Mouse (Mus musculus): Measurements from ENCODE around the gene Ddx10.
A peak's percentile ranks its signal among the peaks of the same experiment; 100 is the strongest.

The Ddx10 gene

DNA sequence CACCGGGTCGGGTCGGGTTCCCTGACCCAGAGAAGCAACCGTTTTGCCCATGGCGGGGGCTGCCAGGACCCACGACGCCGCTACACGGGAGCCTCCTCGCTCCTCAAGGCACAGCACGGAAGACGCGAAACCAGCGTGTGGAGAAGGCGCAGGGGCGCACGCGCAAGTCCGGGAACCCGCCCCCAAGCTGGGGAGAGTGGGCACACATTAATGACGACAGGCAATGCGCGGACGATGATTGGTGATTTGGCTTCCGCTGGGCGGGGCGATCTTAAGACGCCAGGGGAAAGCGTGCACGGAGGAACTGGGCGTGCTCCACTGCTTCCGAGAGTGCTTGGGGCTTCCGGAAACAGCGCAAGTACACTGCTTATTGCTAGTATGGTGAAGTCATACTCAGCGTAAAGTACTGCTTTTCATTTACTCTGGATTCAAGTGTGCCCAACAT lies at the start of gene Ddx10:
Ddx10 (minus strand) TSS at position 101 of the 445 bp plus-strand sequence.
- DNase-seq (ENCODE audit: low read depth), result peak; percentile 98

DNA sequence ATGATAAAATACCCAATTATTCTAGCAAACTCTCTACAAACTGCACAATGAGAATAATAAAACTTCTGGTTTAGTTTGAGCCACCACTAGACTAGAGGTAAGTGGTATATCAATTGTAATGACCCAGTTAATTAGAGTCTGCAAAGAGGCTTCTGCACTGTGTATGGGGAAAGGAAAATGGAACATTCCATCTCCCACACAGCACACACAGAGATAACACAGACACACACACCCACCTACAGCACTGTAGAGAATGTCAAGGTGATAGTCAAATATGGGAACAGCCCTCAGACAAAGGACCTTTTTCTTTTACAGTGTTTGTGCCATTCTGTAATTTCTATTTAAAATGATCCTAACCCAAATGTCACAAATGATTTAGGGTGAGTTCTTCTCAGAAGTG lies 45.0 kb upstream of the Ddx10 start:
- DNase-seq (ENCODE audit: low read depth), result no peak

DNA sequence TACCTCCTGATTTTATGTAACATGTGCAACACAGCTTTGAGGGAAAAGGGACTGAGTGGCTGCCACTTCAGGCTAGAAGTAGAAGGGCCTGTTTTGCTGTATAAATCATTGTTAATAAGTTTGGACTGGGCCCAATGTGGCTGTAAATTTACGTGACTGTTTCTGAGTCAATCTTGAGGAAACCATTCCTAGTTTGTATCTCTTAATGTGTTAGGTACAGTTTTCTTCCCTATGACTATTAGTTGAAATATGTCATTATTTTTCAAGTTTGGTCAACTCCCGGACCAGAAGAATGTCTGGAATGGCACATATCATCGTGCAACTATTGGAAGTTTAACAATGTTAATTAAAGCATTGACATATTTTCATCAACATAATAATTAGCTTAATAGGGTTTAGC lies 42.2 kb upstream of the Ddx10 start:
- peak; percentile 60 for DNase-seq (ENCODE audit: low read depth)

DNA sequence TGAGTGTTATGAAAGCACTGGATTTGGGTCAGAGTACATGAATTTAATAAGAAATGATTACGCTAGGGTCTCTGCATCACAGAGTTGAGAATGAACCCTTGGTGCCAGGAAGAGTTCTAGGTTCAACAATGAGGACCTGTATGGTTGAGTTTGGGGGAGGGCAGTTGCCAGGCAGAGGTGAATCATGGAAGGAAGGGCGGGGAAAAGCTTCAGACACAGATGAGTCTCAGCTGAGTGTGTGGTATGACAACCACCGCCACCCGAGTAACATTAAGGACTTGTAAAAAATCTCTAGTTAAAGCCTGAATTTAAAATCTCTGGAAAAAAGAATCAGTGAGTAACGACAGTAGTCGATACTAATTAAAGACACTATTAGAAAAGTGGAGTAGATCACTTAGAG lies 38.9 kb upstream of the Ddx10 start:
- DNase-seq (ENCODE audit: low read depth), result peak; percentile 64

DNA sequence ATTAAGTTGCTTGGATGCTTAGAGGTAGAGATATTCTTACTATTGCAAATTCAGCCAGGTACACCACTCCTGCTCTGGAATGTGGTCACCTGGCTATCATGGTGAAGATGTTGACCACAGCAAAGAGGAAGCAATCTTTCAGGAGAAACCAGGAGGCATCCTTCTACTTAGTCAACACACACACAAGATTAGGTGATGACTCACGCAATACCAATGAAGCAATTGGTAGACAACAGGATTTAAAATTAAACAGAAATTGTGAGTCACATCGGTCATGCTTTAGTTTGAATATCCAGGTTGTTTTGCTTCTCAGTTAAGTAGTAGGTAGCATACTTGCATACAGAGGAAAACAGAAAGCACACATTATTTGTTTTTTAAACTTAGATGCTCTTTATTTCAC lies 31.1 kb upstream of the Ddx10 start:
- peak; percentile 63 for DNase-seq (ENCODE audit: low read depth)

DNA sequence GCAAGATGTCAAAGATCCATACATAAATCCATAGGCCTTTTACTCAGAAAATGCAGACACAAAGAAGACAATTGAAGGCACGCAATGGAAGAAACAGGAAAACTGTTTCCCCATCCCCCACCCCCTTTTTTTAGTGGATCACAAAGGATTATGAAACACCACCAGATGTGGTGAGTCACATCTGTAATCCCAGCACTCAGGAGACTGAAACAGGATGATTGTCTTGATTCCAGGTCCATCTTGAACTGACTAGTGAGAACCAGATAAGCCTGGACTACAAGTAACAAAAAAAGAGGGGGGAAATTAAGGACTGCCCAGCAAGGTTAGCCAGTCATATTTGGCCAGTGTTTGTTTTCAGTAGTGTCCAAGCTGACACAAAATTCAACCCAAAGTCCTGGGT lies 28.5 kb upstream of the Ddx10 start:
- peak; percentile 44 for DNase-seq (ENCODE audit: low read depth)

DNA sequence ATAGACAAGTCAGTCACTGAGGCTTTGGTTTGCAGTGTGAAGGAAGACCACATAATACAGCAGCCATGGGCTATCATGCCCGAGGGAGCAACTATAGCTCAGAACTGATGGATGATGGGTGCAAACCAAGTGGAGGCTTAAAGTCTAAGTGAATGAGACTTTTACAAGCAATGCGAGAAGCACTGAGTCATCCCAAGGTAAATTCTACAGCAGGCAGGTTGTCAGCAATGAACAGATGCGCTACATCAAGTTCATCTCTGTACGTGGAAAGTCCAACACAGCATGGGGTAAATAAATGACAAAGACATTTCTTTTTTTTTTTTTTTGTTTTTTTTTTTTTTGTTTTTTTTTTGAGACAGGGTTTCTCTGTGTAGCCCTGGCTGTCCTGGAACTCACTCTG lies 24.9 kb upstream of the Ddx10 start:
- DNase-seq (ENCODE audit: low read depth), result no peak

DNA sequence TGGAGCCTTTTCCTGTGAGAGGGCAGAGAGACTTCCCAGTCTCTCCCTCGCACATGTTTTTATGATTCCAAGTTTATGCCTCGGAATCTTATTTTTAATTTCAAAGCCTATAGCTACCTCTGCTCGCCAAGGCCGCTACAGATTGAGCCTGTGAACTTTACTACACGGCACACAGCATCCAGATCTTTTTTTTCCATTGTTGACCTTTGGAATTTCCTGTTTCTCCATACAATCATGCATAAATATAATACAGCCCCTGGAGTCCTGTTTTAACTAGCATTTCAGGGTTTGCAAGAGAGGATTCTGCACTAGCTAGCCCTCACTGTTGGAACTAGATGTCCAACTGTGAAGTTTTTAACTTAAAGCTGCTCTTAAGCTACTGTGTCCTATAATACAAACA lies 24.4 kb upstream of the Ddx10 start:
- DNase-seq (ENCODE audit: low read depth), result no peak

DNA sequence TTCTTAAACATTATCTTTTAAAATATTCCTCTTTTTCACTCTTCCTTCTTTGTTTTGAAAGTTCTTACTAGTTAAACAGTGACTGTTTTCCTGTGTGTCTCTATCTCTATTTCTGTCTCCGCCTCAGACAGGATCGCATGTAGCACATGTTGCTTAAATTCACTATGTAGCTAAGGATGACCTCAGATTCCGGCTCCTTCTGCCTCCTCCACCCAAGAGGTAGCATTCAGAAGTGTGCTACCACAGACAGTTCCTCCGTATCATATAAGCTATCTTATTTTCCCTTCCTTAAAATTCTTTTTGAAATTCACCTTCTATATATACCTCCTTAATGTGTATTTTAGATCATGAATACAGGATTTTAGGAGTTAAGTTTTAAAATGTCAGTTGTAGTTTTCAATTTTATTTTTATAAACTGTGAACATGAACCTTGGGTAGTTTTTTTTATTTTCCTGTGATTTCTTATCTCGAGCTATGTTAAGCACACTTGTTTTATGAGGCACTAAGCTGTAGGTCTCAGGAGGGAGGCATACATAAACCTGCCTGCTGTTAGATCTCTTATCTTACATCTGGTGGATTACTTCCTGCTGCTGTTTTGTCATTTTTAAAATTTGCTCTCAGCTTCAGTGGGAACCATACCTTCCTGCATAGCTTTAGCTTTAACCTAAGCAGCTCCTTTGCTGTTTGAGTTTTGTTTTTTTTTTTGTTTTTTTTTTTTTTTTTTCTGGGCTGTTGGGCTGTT lies 23.6 kb upstream of the Ddx10 start:
- DNase-seq (ENCODE audit: low read depth), result no peak

DNA sequence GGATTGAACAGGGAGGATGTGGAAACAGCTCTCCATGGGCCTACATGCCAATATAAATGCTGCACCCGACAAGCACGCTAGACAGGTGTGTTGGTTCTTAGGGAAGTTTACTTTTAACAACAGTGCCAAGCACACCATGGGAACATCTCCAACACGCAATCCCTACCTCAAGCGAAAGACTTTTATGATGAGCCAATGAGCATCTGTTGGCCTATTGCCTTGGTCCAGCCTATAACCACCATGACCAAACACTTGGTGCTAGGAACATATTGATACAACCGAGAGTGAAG lies 21.6 kb upstream of the Ddx10 start:
- DNase-seq (ENCODE audit: low read depth), result no peak

DNA sequence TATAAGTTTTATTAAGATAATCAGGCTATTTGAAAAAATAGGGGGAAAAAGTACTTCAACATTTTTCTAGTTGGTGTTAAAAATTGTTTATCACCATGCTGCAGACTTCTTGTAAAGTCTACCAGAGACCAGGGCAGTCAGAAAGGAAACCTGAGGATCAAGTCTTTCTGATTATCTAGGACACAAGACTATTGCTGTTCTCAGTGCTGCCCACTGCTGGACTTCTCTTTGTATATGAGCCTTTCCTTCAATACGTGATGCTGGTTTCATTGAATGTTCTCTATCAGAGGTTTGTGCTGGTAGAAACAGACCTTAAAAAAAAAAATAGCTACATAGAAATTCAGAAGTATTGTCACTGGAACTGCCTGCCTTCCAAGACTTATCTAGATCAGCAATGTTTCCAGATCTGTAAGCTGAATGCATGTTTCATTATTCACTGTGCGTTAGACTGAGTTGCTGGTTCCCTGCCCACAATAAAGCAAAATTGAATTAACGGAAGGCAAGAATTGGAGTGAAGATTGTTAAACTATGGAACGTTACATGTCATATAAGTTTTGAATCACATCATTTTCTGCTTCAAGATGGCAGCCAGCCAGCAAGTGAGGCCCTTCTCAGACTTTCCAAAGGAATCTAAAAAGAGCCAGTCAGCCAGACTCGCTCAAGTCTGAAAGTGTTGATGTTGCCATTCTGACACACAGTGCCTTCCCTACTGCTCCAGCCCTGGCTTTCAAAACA lies 21.0 kb upstream of the Ddx10 start:
- peak; percentile 70 for DNase-seq (ENCODE audit: low read depth)

DNA sequence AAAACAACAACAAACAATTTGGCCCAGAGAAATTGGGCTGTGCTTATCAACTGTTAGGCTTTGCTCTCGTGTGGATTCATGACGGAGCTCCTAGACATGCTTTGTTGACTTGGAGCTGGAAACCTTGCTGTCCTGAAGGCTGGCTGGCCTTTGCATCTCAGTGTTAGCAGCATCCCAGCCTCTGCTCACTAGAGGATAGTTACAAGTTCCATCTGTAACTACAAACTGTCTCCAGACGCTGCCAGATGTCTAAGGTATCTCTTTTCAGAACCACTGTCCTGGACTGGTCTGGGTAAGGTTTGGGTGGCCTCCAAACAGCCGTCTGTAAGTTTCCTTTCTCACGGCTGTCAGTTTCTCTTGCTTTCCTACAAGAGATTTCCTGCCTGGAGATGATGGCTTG lies 20.2 kb upstream of the Ddx10 start:
- no peak for DNase-seq (ENCODE audit: low read depth)

DNA sequence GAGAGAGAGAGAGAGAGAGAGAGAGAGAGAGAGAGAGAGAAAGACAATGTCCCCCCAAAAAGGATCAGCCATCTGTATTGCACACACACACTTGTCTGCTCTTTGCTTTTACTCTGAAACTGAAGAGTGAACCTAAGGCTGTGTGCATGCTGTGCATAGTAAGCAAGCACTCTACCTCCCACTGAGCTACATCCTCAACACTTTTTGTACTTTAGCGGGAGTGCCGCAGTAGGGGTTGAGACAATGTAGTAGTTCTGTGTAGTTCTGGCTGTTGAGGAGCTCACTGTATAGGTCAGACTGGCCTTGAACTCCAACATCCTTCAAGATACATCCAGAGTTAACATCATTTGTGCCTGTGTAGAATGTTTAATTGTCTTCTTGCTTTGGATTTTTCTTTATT lies 17.7 kb upstream of the Ddx10 start:
- DNase-seq (ENCODE audit: low read depth), result no peak

DNA sequence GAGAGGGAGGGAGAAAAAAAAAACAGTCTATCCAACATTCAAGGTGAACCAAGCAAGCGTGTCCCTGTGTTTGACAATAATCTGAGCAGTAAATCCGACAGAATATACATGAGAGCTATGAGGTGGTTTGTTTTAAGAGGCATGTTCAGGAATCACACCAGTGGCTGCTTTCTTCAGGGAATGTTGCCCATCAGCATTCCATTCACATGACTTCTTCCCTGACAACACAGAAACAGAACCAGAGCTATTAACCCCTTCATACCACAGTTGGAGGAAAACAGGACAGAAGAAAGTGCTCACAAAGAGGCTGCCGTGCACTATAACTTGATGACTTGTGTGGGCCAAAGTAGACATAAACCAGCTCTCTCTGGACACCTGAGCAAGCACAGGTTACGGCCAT lies 16.5 kb upstream of the Ddx10 start:
- DNase-seq (ENCODE audit: low read depth), result peak; percentile 85

DNA sequence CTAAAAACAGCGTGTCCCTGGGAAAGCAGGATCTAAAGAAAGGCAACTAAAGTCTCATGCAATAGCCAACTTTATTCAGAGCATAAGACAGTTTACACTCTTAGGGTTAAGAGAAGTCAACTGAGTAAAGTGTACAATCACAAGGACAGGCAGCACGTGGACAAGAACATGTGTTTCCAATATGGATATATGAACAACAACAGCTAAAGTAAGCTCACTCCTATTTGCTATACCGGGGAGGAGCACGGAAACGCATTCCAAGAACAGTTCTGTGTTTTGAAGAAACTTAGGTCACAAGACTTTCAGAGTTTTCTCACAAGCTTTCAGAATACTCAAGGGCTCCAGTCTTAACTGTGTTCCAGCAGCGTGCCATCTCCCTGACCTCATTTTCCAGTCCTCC lies 10.3 kb upstream of the Ddx10 start:
- peak; percentile 77 for DNase-seq (ENCODE audit: low read depth)

DNA sequence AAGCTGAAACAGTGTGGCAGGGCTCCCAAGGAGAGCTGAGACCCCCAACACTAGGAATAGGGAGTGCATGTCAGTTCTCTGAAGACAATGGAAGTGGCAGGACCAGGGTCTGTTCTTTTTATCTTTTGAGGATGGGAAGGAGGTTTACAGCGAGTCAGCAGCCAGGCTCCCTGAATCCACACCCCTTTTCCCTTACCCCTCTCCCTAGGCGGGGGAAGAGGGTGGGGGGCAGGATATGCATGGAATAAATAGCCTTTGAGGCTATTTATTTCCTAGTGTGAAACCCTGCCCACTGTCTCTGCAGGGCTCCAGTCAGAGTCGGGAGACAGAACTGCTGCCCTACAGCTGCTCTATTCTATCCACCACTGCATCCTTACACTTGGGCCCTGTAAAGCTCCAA lies 9.9 kb upstream of the Ddx10 start:
- no peak for DNase-seq (ENCODE audit: low read depth)

DNA sequence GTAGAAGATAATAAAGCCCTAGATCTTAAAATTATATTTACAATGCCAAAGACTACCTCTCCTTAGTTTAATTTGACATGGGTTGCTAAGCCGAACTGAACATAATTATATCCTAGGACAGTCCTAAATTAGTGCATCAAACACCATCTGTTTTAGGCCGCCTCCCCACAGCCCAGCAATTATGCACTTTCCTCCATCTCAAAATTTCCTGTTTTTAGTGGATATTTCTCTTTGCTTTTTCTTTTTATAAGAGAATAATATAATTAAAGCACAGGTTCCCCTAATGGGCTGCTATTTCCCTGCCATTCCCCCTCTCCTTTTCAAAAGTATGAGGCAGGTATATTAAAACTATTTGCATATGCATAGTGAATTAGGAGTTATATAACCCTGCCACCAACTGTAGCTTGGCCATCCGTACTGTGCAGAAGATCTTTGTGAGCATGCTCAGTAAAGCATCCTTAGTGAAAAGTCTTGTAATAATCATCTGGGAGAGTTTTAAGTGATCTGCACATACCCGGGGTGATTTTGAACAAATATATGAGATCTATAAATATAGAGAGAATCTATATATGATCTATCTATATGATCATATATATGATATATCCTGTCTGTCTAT lies 8.9 kb upstream of the Ddx10 start:
- no peak for DNase-seq (ENCODE audit: low read depth)

DNA sequence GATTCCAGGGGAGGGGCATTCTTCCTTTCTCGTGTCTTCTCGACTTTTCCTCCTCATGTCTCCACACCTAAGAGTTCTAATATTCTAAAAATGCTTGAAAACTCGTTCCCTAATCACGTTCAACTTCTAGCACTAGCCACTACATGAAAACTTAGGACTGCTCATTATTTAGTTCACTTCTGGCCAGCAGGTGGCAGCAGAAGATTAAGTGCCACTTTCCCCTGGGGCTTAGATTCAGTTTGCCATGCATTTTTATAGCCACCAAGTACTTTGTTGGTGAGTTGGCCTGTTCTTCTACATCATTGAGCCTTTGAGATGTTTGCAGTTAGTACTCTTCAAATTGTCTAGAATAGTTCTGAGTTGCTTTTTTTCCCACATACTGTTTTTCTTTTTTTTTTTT lies 6.5 kb upstream of the Ddx10 start:
- peak; percentile 91 for DNase-seq (ENCODE audit: low read depth)

DNA sequence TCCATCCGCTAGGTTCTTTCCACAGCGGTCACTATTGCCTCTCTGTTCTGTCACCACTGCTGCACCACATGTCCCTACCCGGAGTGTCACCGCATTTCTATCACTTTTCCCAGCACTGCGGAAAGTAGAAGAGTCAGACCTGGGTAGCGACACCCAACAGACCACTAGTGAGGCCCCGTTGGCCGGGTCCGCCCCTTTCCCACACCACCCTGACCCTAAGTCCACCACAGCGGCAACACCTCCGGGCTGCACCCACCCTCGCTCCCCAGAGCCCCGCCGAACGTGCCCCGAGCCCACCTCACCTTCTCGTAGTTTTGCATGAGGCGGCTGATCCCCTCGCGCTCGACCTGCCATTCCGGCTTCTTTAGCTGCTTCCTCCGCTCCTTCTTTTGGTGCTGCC lies 337 bp downstream of the Ddx10 start:
- no peak for DNase-seq (ENCODE audit: low read depth)

DNA sequence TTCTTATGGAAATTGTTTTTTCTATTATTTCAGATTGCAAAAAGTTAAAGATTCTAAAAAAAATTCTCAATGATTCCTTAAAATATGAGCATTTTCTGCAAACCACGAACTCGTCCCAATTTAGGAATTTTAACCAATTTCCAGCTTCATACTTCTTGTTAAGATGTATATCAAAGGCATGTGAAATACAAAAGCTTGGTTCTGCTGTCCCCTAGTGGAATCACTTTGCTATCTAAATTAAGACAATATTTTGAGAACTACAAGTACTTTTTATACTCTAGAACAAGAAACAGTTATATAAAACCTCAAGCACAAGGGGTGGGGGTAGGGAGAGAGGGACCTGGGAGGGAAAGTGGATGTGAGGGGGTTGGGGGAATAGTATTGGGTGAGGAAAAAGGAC lies 29.7 kb downstream of the Ddx10 start:
- peak; percentile 81 for DNase-seq (ENCODE audit: low read depth)

DNA sequence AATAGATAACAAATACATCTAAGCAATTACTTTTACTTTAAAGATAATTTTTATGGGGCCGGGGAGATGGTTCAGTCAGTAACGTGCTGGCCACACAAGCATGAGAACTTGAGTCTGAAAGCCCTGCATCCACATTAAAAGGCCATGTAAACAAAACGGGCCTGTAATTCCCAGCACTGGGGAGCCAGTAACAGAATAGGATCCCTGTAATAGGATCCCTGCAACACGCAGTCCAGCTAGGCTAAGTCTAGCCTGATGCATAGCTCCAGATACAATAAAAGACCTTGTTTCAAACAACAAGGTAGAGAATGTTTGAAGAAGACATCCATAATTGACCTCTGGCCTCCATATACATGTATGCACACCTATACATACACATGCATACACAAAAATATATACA lies 39.6 kb downstream of the Ddx10 start:
- no peak for DNase-seq (ENCODE audit: low read depth)

DNA sequence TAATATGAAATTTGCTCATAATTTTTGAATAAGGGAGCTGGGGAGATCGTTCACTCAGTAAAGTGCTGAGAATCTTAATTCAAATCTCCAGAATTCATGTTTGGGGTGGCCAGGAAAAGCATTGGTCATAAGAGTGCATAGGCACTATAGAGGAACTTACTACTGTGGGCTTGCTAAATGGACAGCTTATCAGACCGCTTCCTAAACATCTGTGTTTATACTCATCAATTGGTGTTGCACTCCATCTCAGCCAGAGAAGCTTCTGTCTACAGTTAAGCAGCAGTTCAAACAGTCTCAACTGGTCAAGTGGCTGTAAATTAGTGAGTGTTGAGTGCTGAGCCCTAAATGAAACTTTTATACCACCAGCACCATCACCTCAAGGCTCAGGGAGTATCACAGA lies 73.3 kb downstream of the Ddx10 start:
- DNase-seq (ENCODE audit: low read depth), result no peak

DNA sequence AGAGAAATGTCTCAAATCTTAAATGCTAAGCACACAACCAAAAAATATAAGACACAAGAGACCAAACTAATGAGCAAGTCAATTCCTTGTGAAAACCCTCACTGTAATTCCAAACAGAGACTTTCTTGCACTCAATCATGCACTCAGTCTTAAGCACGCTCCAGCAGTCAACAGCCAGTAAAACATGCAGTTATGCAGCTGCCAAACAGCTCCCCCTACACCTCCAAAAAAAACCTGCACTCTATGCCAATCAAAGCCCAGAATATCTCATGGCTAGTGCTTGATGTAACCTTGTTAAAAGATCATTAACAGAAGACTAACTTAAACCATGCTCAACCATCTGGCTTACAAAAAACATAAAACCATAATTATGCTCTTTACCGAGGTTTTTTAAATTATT lies 74.6 kb downstream of the Ddx10 start:
- DNase-seq (ENCODE audit: low read depth), result peak; percentile 29

DNA sequence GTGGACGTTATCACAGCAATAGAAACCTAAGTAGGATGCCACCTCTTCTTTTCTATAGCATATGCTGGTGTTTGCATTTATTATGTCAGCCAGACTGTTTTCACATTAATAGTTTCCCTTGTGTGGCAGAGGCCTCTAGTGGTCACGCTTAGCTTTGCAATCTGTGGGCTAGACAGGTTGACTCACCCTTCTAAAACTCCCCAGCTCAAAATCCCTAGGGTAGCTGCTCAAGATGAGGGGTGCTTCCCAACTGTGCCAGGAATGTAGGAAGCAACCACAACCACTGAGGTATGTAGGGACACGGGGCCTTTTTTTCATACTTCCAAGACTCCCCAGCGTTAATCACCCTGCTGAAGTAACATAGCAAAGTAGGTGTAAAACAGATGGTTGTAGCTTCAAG lies 103.6 kb downstream of the Ddx10 start:
- DNase-seq (ENCODE audit: low read depth), result peak; percentile 89
